Mouse (Mus musculus): Measurements from ENCODE around the gene Cryga. TPM values are rescaled to one million over a fixed set of nuclear protein-coding genes. Genes with fewer than 3 reads are reported as not detected.
A peak's percentile ranks its signal among the peaks of the same experiment; 100 is the strongest.

The Cryga gene
- not detected in 2 replicates for polyA plus RNA-seq (2014; fragmentation: Nextera tagmentation; extraction: Ambion mirVana)

DNA sequence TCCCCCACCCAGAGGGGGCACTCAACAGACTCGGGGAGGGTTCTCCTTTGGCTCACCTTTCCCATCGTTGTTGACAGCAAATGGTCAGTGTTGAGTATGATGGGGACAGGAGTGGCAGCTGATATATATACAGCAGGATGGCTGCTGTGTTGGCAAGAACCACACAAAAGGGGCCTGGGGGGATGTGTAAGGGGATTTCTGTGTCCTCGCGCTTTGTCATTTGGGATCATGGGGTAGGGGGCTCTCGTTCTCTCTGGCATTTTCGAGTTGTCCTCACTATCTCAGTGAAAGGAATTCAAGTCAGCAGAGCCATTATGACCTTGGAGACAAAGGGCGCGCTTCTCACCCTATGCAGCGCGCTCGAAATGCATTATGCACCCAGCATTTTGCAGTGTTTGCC, at the start of gene Cryga:
Cryga (minus strand) TSS at position 101 of the 400 bp plus-strand sequence.
- H3K9me3 ChIP-seq (ENCODE audit: control insufficient read depth, low read length), result no peaks in the 10 kb centered on the region
- ATAC-seq (replicated peaks; ENCODE audit: low FRiP score, low TSS enrichment, low read depth) (no peak), DNase-seq (ENCODE audit: low spot score) (no peak)
- H3K4me3 ChIP-seq (ENCODE audit: low read depth, low read length), result no peak within 1 kb of the TSS
- WGBS, result 89% methylated on average over 11 of the region's 11 CpGs
- H3K9ac ChIP-seq (ENCODE audit: low read length), result no peak within 1 kb of the TSS
- no peak within 1 kb of the TSS for H3K4me2 ChIP-seq (ENCODE audit: low read length)
- no peaks in the 10 kb centered on the region for H3K27me3 ChIP-seq (replicated peaks; ENCODE audit: control insufficient read depth, insufficient read depth, low read length)
- H3K4me1 ChIP-seq (replicated peaks; ENCODE audit: control insufficient read depth, insufficient read depth, low read length), result no peaks in the 10 kb centered on the region
- H3K27ac ChIP-seq (ENCODE audit: low read depth), result no peak within 1 kb of the TSS
- no peaks in the 10 kb centered on the region for H3K36me3 ChIP-seq (ENCODE audit: control insufficient read depth, insufficient read depth, low read length)

- no peak overlapping the region for H3K4me2 ChIP-seq (ENCODE audit: low read length)
- DNase-seq (ENCODE audit: low spot score) (no peak), ATAC-seq (replicated peaks; ENCODE audit: low FRiP score, low TSS enrichment, low read depth) (no peak)
- no peak overlapping the region for H3K4me3 ChIP-seq (ENCODE audit: low read depth, low read length)
- H3K27ac ChIP-seq (ENCODE audit: low read depth), result no peak overlapping the region
- no peak overlapping the region for H3K9ac ChIP-seq (ENCODE audit: low read length)
- 71% methylated on average over 3 of the region's 3 CpGs for WGBS
- H3K4me1 ChIP-seq (replicated peaks; ENCODE audit: control insufficient read depth, insufficient read depth, low read length), result no peaks in the 10 kb centered on the region
- no peaks in the 10 kb centered on the region for H3K36me3 ChIP-seq (ENCODE audit: control insufficient read depth, insufficient read depth, low read length)
- no peaks in the 10 kb centered on the region for H3K27me3 ChIP-seq (replicated peaks; ENCODE audit: control insufficient read depth, insufficient read depth, low read length)
- H3K9me3 ChIP-seq (ENCODE audit: control insufficient read depth, low read length), result no peaks in the 10 kb centered on the region
These were observed 44.8 kb upstream of the Cryga start for GRCm38 (mm10) chr1:65147971-65148370.

DNA sequence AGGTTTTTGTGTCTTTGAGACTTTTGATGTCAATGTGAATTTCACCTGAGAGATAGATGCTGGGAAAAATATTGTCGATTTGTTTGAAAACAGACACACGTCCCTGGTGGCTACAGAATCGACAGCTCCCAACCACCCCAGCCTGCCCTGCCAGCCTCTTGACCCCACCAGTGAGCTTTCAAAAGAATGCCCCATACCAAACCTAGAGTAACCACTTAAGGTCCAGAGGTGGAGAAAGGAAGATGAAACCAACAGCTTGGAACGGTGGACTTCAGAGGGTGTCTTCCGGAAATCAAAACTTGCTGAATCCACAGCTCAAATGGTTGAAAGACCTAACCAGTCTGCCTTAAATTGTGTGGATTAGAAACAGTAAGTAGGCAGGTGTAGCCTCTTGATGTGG, 44.2 kb upstream of the Cryga start:
- Histone ChIP-seq H3K4me1 (replicated peaks; ENCODE audit: control insufficient read depth, insufficient read depth, low read length) (no peaks in the 10 kb centered on the region), H3K27ac (ENCODE audit: low read depth) (no peak overlapping the region), H3K27me3 (replicated peaks; ENCODE audit: control insufficient read depth, insufficient read depth, low read length) (no peaks in the 10 kb centered on the region), H3K9me3 (ENCODE audit: control insufficient read depth, low read length) (no peaks in the 10 kb centered on the region), H3K36me3 (ENCODE audit: control insufficient read depth, insufficient read depth, low read length) (no peaks in the 10 kb centered on the region), H3K4me3 (ENCODE audit: low read depth, low read length) (no peak overlapping the region), H3K4me2 (ENCODE audit: low read length) (no peak overlapping the region), H3K9ac (ENCODE audit: low read length) (no peak overlapping the region)
- no peak for ATAC-seq (replicated peaks; ENCODE audit: low FRiP score, low TSS enrichment, low read depth)
- no peak for DNase-seq (ENCODE audit: low spot score)
- 93% methylated on average over 5 of the region's 5 CpGs for WGBS

GRCm38 (mm10) chr1:65146601-65147000, 43.4 kb upstream of the Cryga start:
- ATAC-seq (replicated peaks; ENCODE audit: low FRiP score, low TSS enrichment, low read depth), result no peak
- DNase-seq (ENCODE audit: low spot score), result no peak
- Histone ChIP-seq H3K27ac (ENCODE audit: low read depth) (no peak overlapping the region), H3K9me3 (ENCODE audit: control insufficient read depth, low read length) (no peaks in the 10 kb centered on the region), H3K4me2 (ENCODE audit: low read length) (no peak overlapping the region), H3K4me1 (replicated peaks; ENCODE audit: control insufficient read depth, insufficient read depth, low read length) (no peaks in the 10 kb centered on the region), H3K36me3 (ENCODE audit: control insufficient read depth, insufficient read depth, low read length) (no peaks in the 10 kb centered on the region), H3K4me3 (ENCODE audit: low read depth, low read length) (no peak overlapping the region), H3K27me3 (replicated peaks; ENCODE audit: control insufficient read depth, insufficient read depth, low read length) (no peaks in the 10 kb centered on the region), H3K9ac (ENCODE audit: low read length) (no peak overlapping the region)
- 43% methylated on average over 2 of the region's 2 CpGs for WGBS

- Histone ChIP-seq H3K27ac (ENCODE audit: low read depth) (no peak overlapping the region), H3K4me3 (ENCODE audit: low read depth, low read length) (no peak overlapping the region), H3K9ac (ENCODE audit: low read length) (no peak overlapping the region), H3K9me3 (ENCODE audit: control insufficient read depth, low read length) (no peaks in the 10 kb centered on the region), H3K4me2 (ENCODE audit: low read length) (no peak overlapping the region), H3K4me1 (replicated peaks; ENCODE audit: control insufficient read depth, insufficient read depth, low read length) (no peaks in the 10 kb centered on the region), H3K27me3 (replicated peaks; ENCODE audit: control insufficient read depth, insufficient read depth, low read length) (no peaks in the 10 kb centered on the region), H3K36me3 (ENCODE audit: control insufficient read depth, insufficient read depth, low read length) (no peaks in the 10 kb centered on the region)
- 81% methylated on average over 2 of the region's 2 CpGs for WGBS
- DNase-seq (ENCODE audit: low spot score) (no peak), ATAC-seq (replicated peaks; ENCODE audit: low FRiP score, low TSS enrichment, low read depth) (no peak)
These were observed 41.6 kb upstream of the Cryga start for GRCm38 (mm10) chr1:65144783-65145182.

DNA sequence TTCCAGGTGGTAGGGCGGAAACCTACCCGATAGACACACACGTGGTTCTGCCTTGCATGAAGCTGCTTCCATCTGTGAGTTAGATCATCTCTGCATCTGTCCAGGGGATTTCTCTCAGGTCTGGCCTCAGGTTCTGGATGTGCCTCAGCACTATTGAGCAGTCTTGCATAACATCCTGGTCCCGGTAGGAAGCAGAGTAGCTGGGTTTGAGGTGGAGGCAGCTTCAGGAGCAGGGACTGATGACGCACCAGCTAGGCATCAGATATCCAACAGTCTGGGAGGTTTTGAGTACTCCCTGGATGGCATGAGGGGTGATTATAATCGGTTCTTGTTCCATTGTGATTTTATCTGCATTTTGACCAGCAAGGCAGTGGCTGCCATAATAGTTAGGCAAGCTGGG, 34.4 kb upstream of the Cryga start:
- Histone ChIP-seq H3K4me1 (replicated peaks; ENCODE audit: control insufficient read depth, insufficient read depth, low read length) (no peaks in the 10 kb centered on the region), H3K27ac (ENCODE audit: low read depth) (no peak overlapping the region), H3K4me2 (ENCODE audit: low read length) (no peak overlapping the region), H3K4me3 (ENCODE audit: low read depth, low read length) (no peak overlapping the region), H3K9ac (ENCODE audit: low read length) (no peak overlapping the region), H3K36me3 (ENCODE audit: control insufficient read depth, insufficient read depth, low read length) (no peaks in the 10 kb centered on the region), H3K9me3 (ENCODE audit: control insufficient read depth, low read length) (no peaks in the 10 kb centered on the region), H3K27me3 (replicated peaks; ENCODE audit: control insufficient read depth, insufficient read depth, low read length) (no peaks in the 10 kb centered on the region)
- DNase-seq (ENCODE audit: low spot score) (no peak), ATAC-seq (replicated peaks; ENCODE audit: low FRiP score, low TSS enrichment, low read depth) (no peak)
- 85% methylated on average over 6 of the region's 6 CpGs for WGBS

DNA sequence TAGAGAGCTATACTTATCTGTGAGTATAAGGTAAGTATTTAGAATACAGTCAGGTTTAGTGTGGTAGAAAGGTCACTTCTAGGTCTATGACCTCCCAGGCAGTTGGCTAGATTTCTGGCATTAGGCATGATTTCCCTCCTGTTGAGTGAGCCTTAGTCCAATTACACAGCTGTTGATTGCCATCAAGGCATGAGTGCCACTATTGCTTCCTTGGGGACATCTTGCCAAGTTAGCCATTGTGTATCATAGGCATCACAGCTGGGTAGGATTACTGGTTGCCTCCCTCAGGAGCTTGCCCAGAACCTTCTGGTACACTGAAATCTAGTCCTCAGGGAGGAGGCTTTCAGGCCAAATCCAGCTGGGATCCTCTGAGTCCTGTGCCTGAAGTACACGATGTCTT, 29.7 kb upstream of the Cryga start:
- ATAC-seq (replicated peaks; ENCODE audit: low FRiP score, low TSS enrichment, low read depth) (no peak), DNase-seq (ENCODE audit: low spot score) (no peak)
- Histone ChIP-seq H3K4me1 (replicated peaks; ENCODE audit: control insufficient read depth, insufficient read depth, low read length) (no peaks in the 10 kb centered on the region), H3K36me3 (ENCODE audit: control insufficient read depth, insufficient read depth, low read length) (no peaks in the 10 kb centered on the region), H3K4me3 (ENCODE audit: low read depth, low read length) (no peak overlapping the region), H3K27ac (ENCODE audit: low read depth) (no peak overlapping the region), H3K9me3 (ENCODE audit: control insufficient read depth, low read length) (no peaks in the 10 kb centered on the region), H3K27me3 (replicated peaks; ENCODE audit: control insufficient read depth, insufficient read depth, low read length) (no peaks in the 10 kb centered on the region), H3K4me2 (ENCODE audit: low read length) (no peak overlapping the region), H3K9ac (ENCODE audit: low read length) (no peak overlapping the region)
- 85% methylated on average over 1 of the region's 1 CpGs for WGBS

- no peaks in the 10 kb centered on the region for H3K4me1 ChIP-seq (replicated peaks; ENCODE audit: control insufficient read depth, insufficient read depth, low read length)
- H3K9ac ChIP-seq (ENCODE audit: low read length), result no peak overlapping the region
- ATAC-seq (replicated peaks; ENCODE audit: low FRiP score, low TSS enrichment, low read depth), result no peak
- DNase-seq (ENCODE audit: low spot score), result no peak
- no peaks in the 10 kb centered on the region for H3K9me3 ChIP-seq (ENCODE audit: control insufficient read depth, low read length)
- H3K27ac ChIP-seq (ENCODE audit: low read depth), result no peak overlapping the region
- no peaks in the 10 kb centered on the region for H3K27me3 ChIP-seq (replicated peaks; ENCODE audit: control insufficient read depth, insufficient read depth, low read length)
- WGBS, result 85% methylated on average over 1 of the region's 1 CpGs
- no peak overlapping the region for H3K4me3 ChIP-seq (ENCODE audit: low read depth, low read length)
- no peak overlapping the region for H3K4me2 ChIP-seq (ENCODE audit: low read length)
- no peaks in the 10 kb centered on the region for H3K36me3 ChIP-seq (ENCODE audit: control insufficient read depth, insufficient read depth, low read length)
These were observed 28.5 kb upstream of the Cryga start for GRCm38 (mm10) chr1:65131671-65132070.

DNA sequence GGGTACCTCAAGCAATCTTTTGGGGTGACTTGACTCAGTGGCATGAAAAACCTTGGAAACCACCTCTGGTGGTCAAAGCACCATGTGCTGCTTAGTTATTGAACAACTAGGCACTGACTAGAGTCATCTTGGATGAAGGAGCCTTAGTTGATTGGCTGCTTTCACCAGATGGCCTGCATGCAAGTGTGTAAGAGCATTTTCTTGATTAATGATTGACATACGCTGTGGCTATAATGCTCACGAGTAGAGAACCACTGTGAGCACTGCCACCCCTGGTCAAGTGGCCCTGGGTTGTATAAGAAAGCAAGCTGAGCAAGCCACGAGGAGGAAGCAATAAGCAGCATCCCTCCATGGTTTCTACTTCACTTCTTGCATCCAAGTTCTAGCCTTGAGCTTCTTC, 27.1 kb upstream of the Cryga start:
- ATAC-seq (replicated peaks; ENCODE audit: low FRiP score, low TSS enrichment, low read depth), result 0 out of 2 replicates have a peak, but pooled peaks have one; percentile 40
- Histone ChIP-seq H3K9ac (ENCODE audit: low read length) (no peak overlapping the region), H3K9me3 (ENCODE audit: control insufficient read depth, low read length) (no peaks in the 10 kb centered on the region), H3K27ac (ENCODE audit: low read depth) (no peak overlapping the region), H3K27me3 (replicated peaks; ENCODE audit: control insufficient read depth, insufficient read depth, low read length) (no peaks in the 10 kb centered on the region), H3K4me3 (ENCODE audit: low read depth, low read length) (no peak overlapping the region), H3K4me2 (ENCODE audit: low read length) (no peak overlapping the region), H3K36me3 (ENCODE audit: control insufficient read depth, insufficient read depth, low read length) (no peaks in the 10 kb centered on the region), H3K4me1 (replicated peaks; ENCODE audit: control insufficient read depth, insufficient read depth, low read length) (no peaks in the 10 kb centered on the region)
- 68% methylated on average over 3 of the region's 3 CpGs for WGBS
- no peak for DNase-seq (ENCODE audit: low spot score)

Data from intestine, embryonic 14.5 days (tissue).